Mouse (Mus musculus) forebrain, embryonic 12.5 days (tissue): ENCODE measurements at regions not wholly inside any gene's neighbourhood (a gene's known extent, or its start where the extent isn't known, plus 50 kb on each side); places are given as distances from the start of the nearest gene placed in this dataset.

Experiments used
- ATAC-seq: fragments of 200-750 bp; cut with Nextera tagmentation; 2 replicates; pipeline ENCODE4 v1.8.0; 2017; ENCODE audit warnings: moderate TSS enrichment; ENCODE audit not compliant: low FRiP score
- H3K27ac ChIP-seq: fragments of 300-500 bp; sonication (generic); 2 replicates; pipeline ENCODE4 v1.5.1; 2016; ENCODE audit warnings: mild to moderate bottlenecking
- H3K27me3 ChIP-seq: fragments of 300-500 bp; sonication (generic); 2 replicates; pipeline ENCODE4 v1.6.1; 2016; ENCODE audit warnings: mild to moderate bottlenecking
- H3K36me3 ChIP-seq: fragments of 300-500 bp; sonication (generic); replicated peaks from 2 replicates; pipeline ENCODE4 v1.6.1; 2016; ENCODE audit warnings: mild to moderate bottlenecking
- H3K4me1 ChIP-seq: fragments of 300-500 bp; sonication (generic); 2 replicates; pipeline ENCODE4 v1.6.1; 2016
- H3K4me2 ChIP-seq: fragments of 300-500 bp; sonication (generic); 2 replicates; pipeline ENCODE4 v1.6.1; 2016; ENCODE audit warnings: mild to moderate bottlenecking, moderate library complexity
- H3K4me3 ChIP-seq: fragments of 300-500 bp; sonication (generic); replicated peaks from 2 replicates; pipeline ENCODE4 v1.5.1; 2016; ENCODE audit warnings: mild to moderate bottlenecking
- H3K9ac ChIP-seq: fragments of 300-500 bp; sonication (generic); 2 replicates; pipeline ENCODE4 v1.6.1; 2016; ENCODE audit warnings: mild to moderate bottlenecking
- H3K9me3 ChIP-seq: fragments of 300-500 bp; sonication (generic); 2 replicates; pipeline ENCODE4 v1.6.1; 2016
- WGBS: fragments of 180-500 bp; shearing (Covaris S2); methylation state at CpG from one replicate; pipeline ENCODE4 v1.1.7; 2016; 5-methylcytosine and 5-hydroxymethylcytosine counted together

- no peaks in the 10 kb centered on the region for H3K27me3 ChIP-seq
- H3K4me3 ChIP-seq = no peak overlapping the region
- no peaks in the 10 kb centered on the region for H3K4me1 ChIP-seq
- ATAC-seq = peak; percentile 64; the same call in 1 of the 2 replicates
- no peaks in the 10 kb centered on the region for H3K9me3 ChIP-seq
- no peak overlapping the region for H3K4me2 ChIP-seq
- 64% methylated on average over 3 of the region's 3 CpGs for WGBS
- no peak overlapping the region for H3K27ac ChIP-seq
- no peak overlapping the region for H3K9ac ChIP-seq
- H3K36me3 ChIP-seq = no peaks in the 10 kb centered on the region
Measured at GRCm38 (mm10) chr3:60884027-60884426, 118.6 kb upstream of the P2ry1 start.

DNA sequence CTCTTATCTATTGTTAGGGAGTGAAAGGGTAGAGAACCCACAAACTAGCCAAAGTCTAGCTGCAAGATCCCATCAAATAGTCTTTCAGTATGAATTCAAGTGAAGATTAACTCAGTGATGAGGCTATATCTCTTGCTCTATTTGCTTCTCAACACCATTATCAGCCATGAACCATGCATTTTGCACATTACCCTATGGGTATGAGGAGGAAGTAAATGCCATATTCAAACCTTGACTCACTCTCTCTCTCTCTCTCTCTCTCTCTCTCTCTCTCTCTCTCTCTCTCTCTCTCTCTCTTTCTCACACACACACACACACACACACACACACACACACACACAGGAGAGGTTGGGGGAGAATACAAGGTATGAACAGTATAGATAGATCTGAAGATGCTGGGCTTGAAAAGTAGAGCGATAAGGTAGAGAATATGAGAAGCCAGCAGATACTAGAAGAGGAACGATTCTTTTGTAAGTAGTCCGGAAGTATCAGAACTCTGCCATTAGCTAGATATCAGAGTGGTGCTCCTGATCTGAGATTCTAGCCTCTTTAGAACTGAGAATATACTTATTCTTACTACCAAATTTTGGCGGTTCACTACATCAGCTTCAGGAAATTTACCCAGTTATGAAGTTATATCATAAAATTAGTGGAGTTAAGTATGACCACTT, 113.3 kb upstream of the P2ry1 start:
- no peak overlapping the region for H3K9ac ChIP-seq
- no peak overlapping the region for H3K4me2 ChIP-seq
- no peak overlapping the region for H3K4me3 ChIP-seq
- no peaks in the 10 kb centered on the region for H3K27me3 ChIP-seq
- ATAC-seq = no peak
- H3K36me3 ChIP-seq = no peaks in the 10 kb centered on the region
- H3K9me3 ChIP-seq = no peaks in the 10 kb centered on the region
- H3K27ac ChIP-seq = no peak overlapping the region
- WGBS = 95% methylated on average over 4 of the region's 4 CpGs
- no peaks in the 10 kb centered on the region for H3K4me1 ChIP-seq

- WGBS = 87% methylated on average over 5 of the region's 5 CpGs
Measured at GRCm38 (mm10) chr3:60897628-60898269, 104.8 kb upstream of the P2ry1 start.

DNA sequence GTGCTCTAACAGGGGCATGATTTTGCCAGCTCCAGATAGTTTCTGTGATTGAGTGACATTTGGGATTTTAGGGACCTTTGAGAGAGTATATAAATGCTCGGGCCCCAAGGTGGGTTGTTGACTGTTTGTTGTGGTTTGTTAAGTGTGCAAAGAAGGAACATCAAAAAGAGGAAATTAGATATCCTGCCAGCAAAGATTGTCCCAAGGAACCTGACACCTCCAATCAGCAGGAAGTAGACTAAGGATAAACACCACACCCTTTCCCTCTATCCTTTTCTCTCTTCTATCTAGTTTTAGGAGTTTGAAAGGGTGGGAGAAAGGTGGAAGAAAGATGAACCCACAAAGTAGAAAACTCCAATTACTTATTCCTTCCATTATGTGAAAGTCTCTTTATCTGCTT, 103.9 kb upstream of the P2ry1 start:
- H3K4me2 ChIP-seq = no peak overlapping the region
- ATAC-seq = no peak
- WGBS = 89% methylated on average over 1 of the region's 1 CpGs
- no peaks in the 10 kb centered on the region for H3K36me3 ChIP-seq
- H3K9ac ChIP-seq = no peak overlapping the region
- H3K4me1 ChIP-seq = no peaks in the 10 kb centered on the region; the same call in 1 of the 2 replicates
- no peak overlapping the region for H3K4me3 ChIP-seq
- H3K9me3 ChIP-seq = no peaks in the 10 kb centered on the region
- H3K27ac ChIP-seq = no peak overlapping the region
- no peaks in the 10 kb centered on the region for H3K27me3 ChIP-seq

More at GRCm38 (mm10) chr3:60897628-60898269, 104.8 kb upstream of the P2ry1 start:
- H3K4me2 ChIP-seq = no peak overlapping the region
- no peak overlapping the region for H3K27ac ChIP-seq
- H3K9me3 ChIP-seq = no peaks in the 10 kb centered on the region
- no peak for ATAC-seq
- H3K9ac ChIP-seq = no peak overlapping the region
- no peaks in the 10 kb centered on the region for H3K36me3 ChIP-seq
- H3K4me3 ChIP-seq = no peak overlapping the region
- H3K27me3 ChIP-seq = no peaks in the 10 kb centered on the region
- no peaks in the 10 kb centered on the region; the same call in 1 of the 2 replicates for H3K4me1 ChIP-seq

GRCm38 (mm10) chr3:60901571-60901970, 101.0 kb upstream of the P2ry1 start:
- H3K36me3 ChIP-seq = no peaks in the 10 kb centered on the region
- H3K9ac ChIP-seq = no peak overlapping the region
- WGBS = 38% methylated on average over 2 of the region's 2 CpGs
- ATAC-seq = peak; percentile 75; the same call in 1 of the 2 replicates
- H3K9me3 ChIP-seq = no peaks in the 10 kb centered on the region
- no peaks in the 10 kb centered on the region for H3K27me3 ChIP-seq
- no peak overlapping the region for H3K27ac ChIP-seq
- H3K4me1 ChIP-seq = no peaks in the 10 kb centered on the region; the same call in 1 of the 2 replicates
- no peak overlapping the region for H3K4me3 ChIP-seq
- H3K4me2 ChIP-seq = no peak overlapping the region

DNA sequence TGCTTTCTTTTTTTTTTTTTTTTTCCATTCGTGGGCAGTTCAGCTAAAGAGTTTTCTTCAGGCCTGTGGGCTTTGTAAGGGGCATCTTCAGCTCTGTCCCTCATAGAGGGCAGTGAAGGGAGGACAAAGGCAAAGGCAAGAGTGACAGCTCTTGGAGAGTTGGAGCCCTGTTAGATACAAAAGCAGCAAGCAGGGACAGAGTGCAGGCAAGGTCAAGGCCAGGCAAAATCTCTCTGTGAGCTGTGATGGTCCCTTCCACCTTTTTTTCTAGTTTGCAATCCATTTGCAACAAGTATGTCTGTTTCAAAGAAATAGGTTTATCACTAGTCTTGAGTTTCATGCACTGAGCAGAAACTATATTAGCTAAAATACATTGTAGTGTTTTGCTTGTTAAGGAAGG, 86.2 kb upstream of the P2ry1 start:
- Histone ChIP-seq H3K27me3 (no peaks in the 10 kb centered on the region), H3K9ac (no peak overlapping the region), H3K27ac (no peak overlapping the region), H3K4me3 (no peak overlapping the region), H3K36me3 (no peaks in the 10 kb centered on the region), H3K9me3 (no peaks in the 10 kb centered on the region), H3K4me2 (no peak overlapping the region), H3K4me1 (no peaks in the 10 kb centered on the region)
- ATAC-seq = no peak
- WGBS = 11% methylated on average over 1 of the region's 1 CpGs

- Histone ChIP-seq H3K9me3 (no peaks in the 10 kb centered on the region), H3K4me2 (no peak overlapping the region), H3K9ac (no peak overlapping the region), H3K4me1 (no peaks in the 10 kb centered on the region), H3K27me3 (no peaks in the 10 kb centered on the region), H3K4me3 (no peak overlapping the region), H3K36me3 (no peaks in the 10 kb centered on the region), H3K27ac (no peak overlapping the region)
- WGBS = 54% methylated on average over 3 of the region's 3 CpGs
- ATAC-seq = no peak
Measured at GRCm38 (mm10) chr3:60917271-60917670, 85.3 kb upstream of the P2ry1 start.

DNA sequence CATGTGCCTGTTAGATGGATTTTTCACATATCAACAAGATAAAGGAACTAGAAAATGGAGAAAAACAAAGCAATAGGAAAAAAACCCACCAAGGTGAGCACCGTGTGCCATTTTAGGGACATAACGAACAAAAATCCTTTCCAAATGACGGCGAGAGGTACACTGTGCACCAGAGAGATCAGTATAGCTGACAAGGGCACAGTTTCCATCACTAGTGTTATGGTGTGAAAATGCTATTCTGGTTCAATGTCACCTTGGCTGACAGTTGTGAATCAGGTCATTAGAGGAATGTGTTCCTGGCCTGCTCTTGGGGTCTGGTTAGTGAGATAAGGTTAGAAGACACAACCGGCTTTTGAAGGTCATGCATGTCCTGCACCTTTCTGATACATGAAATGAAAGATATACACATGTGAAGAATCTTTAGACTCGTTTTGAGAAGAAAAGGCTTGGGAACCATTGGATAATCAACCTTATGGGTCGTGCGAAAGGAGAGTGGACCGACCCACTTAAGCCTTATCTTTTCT, 76.5 kb upstream of the P2ry1 start:
- H3K4me3 ChIP-seq = no peak overlapping the region

GRCm38 (mm10) chr3:60928910-60929309, 73.7 kb upstream of the P2ry1 start:
- no peak overlapping the region for H3K4me2 ChIP-seq
- H3K27me3 ChIP-seq = no peaks in the 10 kb centered on the region
- H3K4me3 ChIP-seq = no peak overlapping the region
- no peaks in the 10 kb centered on the region for H3K36me3 ChIP-seq
- H3K9me3 ChIP-seq = no peaks in the 10 kb centered on the region
- no peak for ATAC-seq
- WGBS = 37% methylated on average over 4 of the region's 4 CpGs
- H3K27ac ChIP-seq = no peak overlapping the region
- H3K4me1 ChIP-seq = no peaks in the 10 kb centered on the region
- no peak overlapping the region for H3K9ac ChIP-seq

More for the DNA sequence above, 76.5 kb upstream of the P2ry1 start:
- WGBS = 95% methylated on average over 9 of the region's 9 CpGs
- Histone ChIP-seq H3K4me2 (no peak overlapping the region), H3K27me3 (no peaks in the 10 kb centered on the region), H3K9me3 (no peaks in the 10 kb centered on the region), H3K27ac (no peak overlapping the region), H3K4me1 (no peaks in the 10 kb centered on the region), H3K9ac (no peak overlapping the region), H3K36me3 (no peaks in the 10 kb centered on the region)
- ATAC-seq = no peak

- no peak for ATAC-seq
- Histone ChIP-seq H3K36me3 (no peaks in the 10 kb centered on the region), H3K4me2 (no peak overlapping the region), H3K27me3 (no peaks in the 10 kb centered on the region), H3K27ac (no peak overlapping the region), H3K9ac (no peak overlapping the region), H3K4me1 (no peaks in the 10 kb centered on the region), H3K4me3 (no peak overlapping the region), H3K9me3 (no peaks in the 10 kb centered on the region)
- WGBS = 76% methylated on average over 1 of the region's 1 CpGs
Measured at GRCm38 (mm10) chr3:60934492-60934891, 68.1 kb upstream of the P2ry1 start.

DNA sequence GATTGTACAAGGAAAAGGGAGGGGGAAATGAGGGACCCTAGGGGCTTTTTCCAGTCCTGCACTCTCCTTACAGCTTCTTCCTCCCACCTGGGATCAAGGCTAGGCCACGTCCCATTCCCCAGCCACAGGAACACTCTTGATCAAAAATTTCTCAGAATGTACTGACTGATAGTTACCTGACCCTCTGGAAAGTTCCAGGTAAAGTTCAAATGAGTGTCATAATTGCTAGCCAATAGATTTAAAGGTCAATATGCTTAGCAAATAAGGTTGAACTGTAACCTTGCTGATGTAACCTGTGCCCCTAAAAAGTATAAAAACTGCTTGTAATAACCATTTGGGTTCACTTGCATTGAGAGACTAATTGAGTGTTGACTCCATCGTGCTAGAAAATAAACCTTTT, 61.1 kb upstream of the P2ry1 start:
- Histone ChIP-seq H3K27me3 (no peaks in the 10 kb centered on the region), H3K9ac (no peak overlapping the region), H3K4me3 (no peak overlapping the region), H3K4me2 (no peak overlapping the region), H3K27ac (no peak overlapping the region), H3K9me3 (no peaks in the 10 kb centered on the region), H3K4me1 (no peaks in the 10 kb centered on the region), H3K36me3 (no peaks in the 10 kb centered on the region)
- no peak for ATAC-seq
- WGBS = 88% methylated on average over 2 of the region's 2 CpGs

- no peak overlapping the region for H3K9ac ChIP-seq
- 89% methylated on average over 4 of the region's 4 CpGs for WGBS
- H3K27ac ChIP-seq = no peak overlapping the region
- no peak overlapping the region for H3K4me3 ChIP-seq
- no peak for ATAC-seq
- H3K4me2 ChIP-seq = no peak overlapping the region
- H3K36me3 ChIP-seq = no peaks in the 10 kb centered on the region
- H3K9me3 ChIP-seq = no peaks in the 10 kb centered on the region
- no peaks in the 10 kb centered on the region for H3K27me3 ChIP-seq
- H3K4me1 ChIP-seq = no peaks in the 10 kb centered on the region
Measured at GRCm38 (mm10) chr3:60948897-60949296, 53.7 kb upstream of the P2ry1 start.
